Mouse (Mus musculus) cerebellum, adult 11 months (tissue): ENCODE measurements at regions not wholly inside any gene's neighbourhood (a gene's known extent, or its start where the extent isn't known, plus 50 kb on each side); places are given as distances from the start of the nearest gene placed in this dataset.

Source experiments
- DNase-seq: peaks from one replicate; pipeline ENCODE4 v3.0.0; 2022

DNA sequence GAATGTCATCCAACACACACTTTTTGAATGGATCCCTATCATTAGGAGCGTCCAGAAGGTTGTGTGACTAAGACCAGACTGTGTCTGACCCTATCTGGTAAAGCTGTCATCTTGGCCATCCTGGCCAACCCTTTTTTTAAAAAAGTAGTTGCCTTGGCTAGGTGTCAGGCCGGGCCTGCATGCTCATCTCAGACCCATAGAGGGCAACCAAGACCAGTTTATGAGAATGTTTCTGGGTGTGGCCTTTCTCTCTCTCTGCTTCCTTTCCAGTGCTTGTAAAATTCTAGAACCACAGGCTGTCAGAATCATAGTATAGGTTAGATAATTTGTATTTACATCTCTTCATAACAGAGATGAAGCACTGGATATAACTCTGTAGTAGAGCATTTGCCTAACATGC, 62.8 kb upstream of the Las1l start:
- DNase-seq, result peak; percentile 6

DNA sequence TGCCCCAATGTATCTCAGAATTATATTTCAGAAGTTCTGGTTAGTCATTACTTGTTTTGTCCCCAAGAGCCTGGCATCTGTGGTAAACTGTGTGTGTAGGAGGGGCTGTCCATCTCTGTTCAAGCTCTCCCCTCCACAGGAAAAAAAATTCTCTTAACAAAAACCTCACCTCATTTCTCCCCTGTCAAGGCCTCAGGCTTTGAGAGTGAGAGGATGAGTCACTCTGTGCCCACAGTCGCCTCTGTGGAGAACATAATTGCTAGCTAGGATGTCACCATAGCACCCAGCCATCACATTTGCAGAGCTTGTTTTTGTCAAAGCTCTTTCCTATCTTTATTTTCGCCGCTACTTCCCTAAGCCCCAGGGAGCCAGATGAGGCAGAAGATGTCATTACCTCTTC, 63.6 kb upstream of the Las1l start:
- no peak for DNase-seq

DNA sequence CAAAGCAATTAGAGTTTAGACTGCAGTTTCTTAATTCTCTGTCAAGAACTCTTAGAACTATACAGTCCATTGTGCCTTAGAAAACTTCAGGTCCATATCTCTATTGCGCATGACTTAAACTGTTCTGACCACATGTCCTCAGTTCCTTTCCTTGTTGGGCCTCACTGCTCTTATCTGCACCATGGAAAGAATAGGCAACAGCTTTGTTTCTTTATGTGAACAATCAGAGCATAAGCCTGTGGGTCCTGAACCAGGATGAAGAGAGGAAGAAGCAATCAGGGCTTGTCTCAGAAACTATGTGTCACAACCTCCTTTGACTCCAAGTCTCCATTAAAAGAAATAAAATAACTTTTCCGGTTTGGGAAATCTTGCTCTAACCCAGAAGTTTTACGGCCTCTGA, 68.6 kb upstream of the Las1l start:
- DNase-seq, result no peak

DNA sequence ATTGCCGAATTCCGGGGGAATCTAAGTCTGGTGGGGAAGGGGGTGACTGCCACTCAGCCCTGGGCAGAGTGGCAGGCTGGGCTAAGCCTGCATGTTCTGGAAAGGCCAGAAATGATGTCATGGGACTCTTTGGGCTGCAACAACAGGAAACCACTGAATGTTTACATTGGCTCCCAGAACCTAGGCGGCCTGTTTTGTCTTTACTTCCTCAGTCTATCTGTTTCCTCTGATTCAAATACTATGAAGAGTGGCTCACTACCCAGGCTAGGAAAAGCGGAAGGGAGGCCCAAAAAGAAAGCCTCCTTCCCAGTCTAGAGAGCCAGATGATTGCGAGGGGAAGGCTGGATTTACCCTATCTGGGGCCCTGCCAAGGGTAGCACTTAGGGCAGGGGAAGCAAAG, 69.1 kb upstream of the Las1l start:
- no peak for DNase-seq

DNA sequence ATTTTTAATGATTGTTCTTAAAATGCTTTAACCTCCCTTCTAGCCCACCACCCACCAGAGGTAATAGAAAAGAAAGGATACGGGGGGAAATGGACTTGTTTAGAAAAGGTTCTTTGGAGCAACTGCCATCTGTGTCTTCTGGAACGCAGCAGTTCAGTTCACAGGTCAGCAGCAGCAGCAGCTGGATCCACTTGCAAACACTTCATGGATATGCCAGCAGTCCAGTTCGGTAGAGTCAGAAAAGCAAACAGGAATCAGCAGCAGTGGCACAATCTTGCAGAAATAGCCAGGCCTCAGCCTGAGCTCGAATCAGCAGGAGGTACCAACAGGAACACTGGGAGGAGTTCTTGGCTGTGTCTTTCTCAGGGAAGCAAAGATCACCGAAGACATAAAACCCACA, 64.3 kb upstream of the Msn start:
- no peak for DNase-seq

DNA sequence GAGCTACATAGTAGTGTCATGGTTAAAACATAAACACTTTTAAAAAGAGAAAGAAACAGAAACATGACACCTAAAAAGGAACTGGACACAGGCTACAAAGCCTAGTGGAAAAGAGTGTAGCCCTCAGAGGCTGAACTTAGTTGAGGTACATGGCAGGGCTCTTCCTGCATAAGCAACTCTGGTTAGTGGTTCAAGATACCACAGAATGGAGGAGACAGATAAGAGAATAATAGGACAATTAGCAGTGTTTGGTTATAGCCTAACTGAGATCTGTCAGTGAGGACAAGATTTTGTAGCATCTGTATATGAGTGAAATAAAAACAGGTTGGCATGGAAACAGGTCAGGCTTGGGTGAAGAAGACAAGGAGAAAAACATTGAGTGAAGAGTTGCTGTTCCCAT, 60.5 kb upstream of the Msn start:
- no peak for DNase-seq

DNA sequence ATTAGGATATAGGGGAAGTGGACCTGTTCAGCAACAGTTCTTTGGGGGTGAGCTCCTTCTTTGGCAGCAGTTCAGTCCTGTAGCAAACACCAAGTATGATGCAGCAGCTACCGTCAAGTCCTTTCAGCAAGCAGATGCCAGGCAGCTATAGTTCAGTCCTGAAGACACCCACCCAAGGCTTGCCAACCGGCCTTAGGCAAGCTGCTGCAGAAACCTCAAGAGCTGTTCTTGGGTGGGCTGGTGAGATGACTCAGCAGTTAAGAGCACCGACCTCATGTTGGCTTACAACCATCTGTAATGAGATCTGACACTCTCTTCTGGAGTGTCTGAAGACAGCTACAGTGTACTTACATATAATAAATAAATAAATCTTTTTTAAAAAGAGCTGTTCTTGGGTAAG, 53.6 kb upstream of the Msn start:
- DNase-seq, result no peak
